Mouse (Mus musculus): ENCODE measurements around the gene Il9r. TPM values are rescaled to one million over a fixed set of nuclear protein-coding genes. Genes with fewer than 3 reads are reported as not detected.

Gene Il9r
- polyA plus RNA-seq, 1 experiment, result 27.6 TPM

- H3K27me3 ChIP-seq (ENCODE audit: control insufficient read depth, insufficient read depth, low read length), result no peaks in the 10 kb centered on the region
- TF ChIP-seq POLR2A (IDR thresholded peaks at IDR 0.05; ENCODE audit: low read depth, low read length), result no peak
- TF ChIP-seq CTCF (IDR thresholded peaks at IDR 0.05; ENCODE audit: extremely low read depth, insufficient read depth, insufficient read length, insufficient replicate concordance), result no peak
- no peaks in the 10 kb centered on the region for H3K36me3 ChIP-seq (ENCODE audit: control insufficient read depth, insufficient read depth, low read length)
- H3K4me1 ChIP-seq (ENCODE audit: control insufficient read depth, insufficient read depth, insufficient read length), result peaks cover 10% of the 10 kb centered on the region
- H3K4me3 ChIP-seq (ENCODE audit: extremely low read depth, insufficient read depth, insufficient read length), result no peak overlapping the region
- DNase-seq (ENCODE audit: low read depth in 1 of 2, low spot score in 2 of 2), result no peak
- 95% methylated on average over 10 of the region's 10 CpGs for WGBS
- no peak overlapping the region for H3K27ac ChIP-seq (ENCODE audit: insufficient read depth, low read length)
Measured at GRCm38 (mm10) chr11:32193156-32193555, 6.9 kb downstream of the Il9r start.

- H3K27me3 ChIP-seq (ENCODE audit: control insufficient read depth, insufficient read depth, low read length), result no peaks in the 10 kb centered on the region
- no peak overlapping the region for H3K4me3 ChIP-seq (ENCODE audit: extremely low read depth, insufficient read depth, insufficient read length)
- no peaks in the 10 kb centered on the region for H3K36me3 ChIP-seq (ENCODE audit: control insufficient read depth, insufficient read depth, low read length)
- H3K27ac ChIP-seq (ENCODE audit: insufficient read depth, low read length), result no peak overlapping the region
- 91% methylated on average over 13 of the region's 13 CpGs for WGBS
- H3K4me1 ChIP-seq (ENCODE audit: control insufficient read depth, insufficient read depth, insufficient read length), result no peaks in the 10 kb centered on the region
- no peak for DNase-seq (ENCODE audit: low read depth in 1 of 2, low spot score in 2 of 2)
- TF ChIP-seq POLR2A (IDR thresholded peaks at IDR 0.05; ENCODE audit: low read depth, low read length), result no peak
- no peak for TF ChIP-seq CTCF (IDR thresholded peaks at IDR 0.05; ENCODE audit: extremely low read depth, insufficient read depth, insufficient read length, insufficient replicate concordance)
Measured at GRCm38 (mm10) chr11:32190603-32191110, 9.4 kb downstream of the Il9r start.

GRCm38 (mm10) chr11:32190119-32190518, 10.0 kb downstream of the Il9r start:
- Histone ChIP-seq H3K36me3 (ENCODE audit: control insufficient read depth, insufficient read depth, low read length) (no peaks in the 10 kb centered on the region), H3K27me3 (ENCODE audit: control insufficient read depth, insufficient read depth, low read length) (no peaks in the 10 kb centered on the region), H3K4me1 (ENCODE audit: control insufficient read depth, insufficient read depth, insufficient read length) (no peaks in the 10 kb centered on the region), H3K4me3 (ENCODE audit: extremely low read depth, insufficient read depth, insufficient read length) (no peak overlapping the region), H3K27ac (ENCODE audit: insufficient read depth, low read length) (no peak overlapping the region)
- DNase-seq (ENCODE audit: low read depth in 1 of 2, low spot score in 2 of 2), result no peak
- TF ChIP-seq CTCF (IDR thresholded peaks at IDR 0.05; ENCODE audit: extremely low read depth, insufficient read depth, insufficient read length, insufficient replicate concordance) (no peak), POLR2A (IDR thresholded peaks at IDR 0.05; ENCODE audit: low read depth, low read length) (no peak)
- whole genome bisulfite sequencing, result 94% methylated on average over 9 of the region's 9 CpGs

DNA sequence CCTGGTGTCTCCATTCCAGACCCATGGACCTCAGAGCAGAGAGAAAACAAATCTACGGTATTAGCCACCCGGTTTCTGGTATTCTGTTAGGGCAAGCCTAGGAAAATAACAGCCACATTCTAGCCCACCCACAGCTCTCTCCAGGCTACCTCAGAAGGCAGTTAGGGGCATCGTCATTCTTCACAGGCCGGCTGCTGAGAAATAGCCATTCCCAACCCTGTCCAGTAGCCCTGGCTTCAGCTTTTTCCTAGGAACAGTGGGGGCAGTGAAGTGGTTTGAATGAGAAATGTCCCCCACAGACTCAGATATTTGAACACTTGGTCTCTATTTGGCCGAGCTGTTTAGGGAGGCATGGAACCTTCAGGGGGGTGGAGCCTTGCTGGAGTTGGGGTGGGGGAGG, 10.6 kb downstream of the Il9r start:
- DNase-seq (ENCODE audit: low read depth in 1 of 2, low spot score in 2 of 2), result no peak
- Histone ChIP-seq H3K27ac (ENCODE audit: insufficient read depth, low read length) (no peak overlapping the region), H3K27me3 (ENCODE audit: control insufficient read depth, insufficient read depth, low read length) (no peaks in the 10 kb centered on the region), H3K36me3 (ENCODE audit: control insufficient read depth, insufficient read depth, low read length) (no peaks in the 10 kb centered on the region), H3K4me1 (ENCODE audit: control insufficient read depth, insufficient read depth, insufficient read length) (no peaks in the 10 kb centered on the region), H3K4me3 (ENCODE audit: extremely low read depth, insufficient read depth, insufficient read length) (no peak overlapping the region)
- TF ChIP-seq CTCF (IDR thresholded peaks at IDR 0.05; ENCODE audit: extremely low read depth, insufficient read depth, insufficient read length, insufficient replicate concordance), result no peak
- no peak for TF ChIP-seq POLR2A (IDR thresholded peaks at IDR 0.05; ENCODE audit: low read depth, low read length)
- WGBS, result 86% methylated on average over 5 of the region's 5 CpGs

DNA sequence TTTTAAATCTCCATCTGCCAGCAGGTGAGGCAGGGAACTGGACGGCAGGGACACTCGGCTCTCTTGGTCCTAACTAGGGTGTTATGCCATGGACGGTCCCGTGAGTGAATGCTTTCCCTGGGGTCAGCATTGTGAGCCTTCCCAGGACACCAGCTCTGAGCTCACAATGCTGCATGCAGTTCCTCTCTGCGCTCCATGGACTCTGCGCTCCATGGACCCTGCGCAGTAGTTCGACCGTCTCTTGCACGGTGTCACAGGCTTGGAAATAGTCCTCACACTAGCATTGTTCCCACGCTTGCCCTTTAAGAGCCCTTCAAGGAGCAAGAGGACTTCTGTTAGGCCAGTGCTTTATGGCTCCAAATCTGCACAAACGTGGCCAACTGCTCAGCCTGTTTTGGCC, 11.2 kb downstream of the Il9r start:
- TF ChIP-seq POLR2A (IDR thresholded peaks at IDR 0.05; ENCODE audit: low read depth, low read length), result no peak
- TF ChIP-seq CTCF (IDR thresholded peaks at IDR 0.05; ENCODE audit: extremely low read depth, insufficient read depth, insufficient read length, insufficient replicate concordance), result no peak
- WGBS, result 92% methylated on average over 12 of the region's 12 CpGs
- DNase-seq (ENCODE audit: low read depth in 1 of 2, low spot score in 2 of 2), result no peak
- Histone ChIP-seq H3K4me3 (ENCODE audit: extremely low read depth, insufficient read depth, insufficient read length) (no peak overlapping the region), H3K36me3 (ENCODE audit: control insufficient read depth, insufficient read depth, low read length) (no peaks in the 10 kb centered on the region), H3K27ac (ENCODE audit: insufficient read depth, low read length) (no peak overlapping the region), H3K4me1 (ENCODE audit: control insufficient read depth, insufficient read depth, insufficient read length) (no peaks in the 10 kb centered on the region), H3K27me3 (ENCODE audit: control insufficient read depth, insufficient read depth, low read length) (no peaks in the 10 kb centered on the region)

GRCm38 (mm10) chr11:32187256-32187655, 12.8 kb downstream of the Il9r start:
- Histone ChIP-seq H3K36me3 (ENCODE audit: control insufficient read depth, insufficient read depth, low read length) (no peaks in the 10 kb centered on the region), H3K27ac (ENCODE audit: insufficient read depth, low read length) (no peak overlapping the region), H3K27me3 (ENCODE audit: control insufficient read depth, insufficient read depth, low read length) (no peaks in the 10 kb centered on the region), H3K4me1 (ENCODE audit: control insufficient read depth, insufficient read depth, insufficient read length) (no peaks in the 10 kb centered on the region), H3K4me3 (ENCODE audit: extremely low read depth, insufficient read depth, insufficient read length) (no peak overlapping the region)
- DNase-seq (ENCODE audit: low read depth in 1 of 2, low spot score in 2 of 2), result no peak
- 93% methylated on average over 4 of the region's 4 CpGs for WGBS
- TF ChIP-seq POLR2A (IDR thresholded peaks at IDR 0.05; ENCODE audit: low read depth, low read length) (no peak), CTCF (IDR thresholded peaks at IDR 0.05; ENCODE audit: extremely low read depth, insufficient read depth, insufficient read length, insufficient replicate concordance) (no peak)

DNA sequence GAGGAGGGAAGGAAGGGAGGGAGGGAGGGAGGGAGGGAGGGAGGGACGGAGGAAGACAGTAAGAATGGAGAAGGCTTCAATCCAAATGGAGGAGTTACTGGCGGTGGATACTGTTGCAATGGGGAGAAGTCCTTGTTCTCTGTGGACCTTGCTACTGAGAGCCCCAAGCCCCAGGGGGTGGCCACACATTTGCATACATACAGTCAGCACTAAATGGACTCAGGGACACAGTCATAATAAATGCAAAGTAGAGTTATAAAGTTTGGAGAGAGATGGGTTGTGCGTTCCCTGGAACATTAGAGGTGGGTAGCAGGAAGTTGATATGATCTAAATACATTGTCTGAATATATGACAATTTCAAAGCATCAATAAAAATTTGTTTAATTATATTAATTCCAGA, 14.0 kb downstream of the Il9r start:
- no peak for DNase-seq (ENCODE audit: low read depth in 1 of 2, low spot score in 2 of 2)
- no peak overlapping the region for H3K27ac ChIP-seq (ENCODE audit: insufficient read depth, low read length)
- 88% methylated on average over 3 of the region's 3 CpGs for WGBS
- no peak overlapping the region for H3K4me3 ChIP-seq (ENCODE audit: extremely low read depth, insufficient read depth, insufficient read length)
- no peaks in the 10 kb centered on the region for H3K4me1 ChIP-seq (ENCODE audit: control insufficient read depth, insufficient read depth, insufficient read length)
- H3K27me3 ChIP-seq (ENCODE audit: control insufficient read depth, insufficient read depth, low read length), result no peaks in the 10 kb centered on the region
- TF ChIP-seq CTCF (IDR thresholded peaks at IDR 0.05; ENCODE audit: extremely low read depth, insufficient read depth, insufficient read length, insufficient replicate concordance) (no peak), POLR2A (IDR thresholded peaks at IDR 0.05; ENCODE audit: low read depth, low read length) (no peak)
- no peaks in the 10 kb centered on the region for H3K36me3 ChIP-seq (ENCODE audit: control insufficient read depth, insufficient read depth, low read length)

Measured in spleen, adult 2 months (tissue).